Mouse (Mus musculus): ENCODE results near the gene Polr3h. TPM values are rescaled to one million over a fixed set of nuclear protein-coding genes. Genes with fewer than 3 reads are reported as not detected.

Gene Polr3h
- polyA plus RNA-seq, 1 experiment: 5.2 TPM

GRCm38 (mm10) chr15:81966062-81966829 is 40.2 kb upstream of the Polr3h start:
- Histone ChIP-seq H3K4me3 (ENCODE audit: low read depth, low read length) (no peak overlapping the region), H3K4me1 (ENCODE audit: control insufficient read depth, insufficient read depth, insufficient read length, low read length) (no peaks in the 10 kb centered on the region; the same call in 1 of the 2 replicates), H3K36me3 (ENCODE audit: control insufficient read depth, insufficient read depth, low read length) (no peaks in the 10 kb centered on the region), H3K27me3 (ENCODE audit: control insufficient read depth, insufficient read depth, low read length) (no peaks in the 10 kb centered on the region), H3K27ac (ENCODE audit: insufficient read depth, low read depth, low read length) (no peak overlapping the region)
- WGBS: 76% methylated on average over 14 of the region's 14 CpGs
- TF ChIP-seq CTCF (IDR thresholded peaks at IDR 0.05; ENCODE audit: extremely low read depth, insufficient read length, insufficient replicate concordance, low read depth, low read length) (no peak), POLR2A (IDR thresholded peaks at IDR 0.05; ENCODE audit: low read depth, low read length) (no peak)

GRCm38 (mm10) chr15:81964980-81965545 is 39.0 kb upstream of the Polr3h start:
- no peaks in the 10 kb centered on the region for H3K27me3 ChIP-seq (ENCODE audit: control insufficient read depth, insufficient read depth, low read length)
- H3K4me3 ChIP-seq (ENCODE audit: low read depth, low read length): no peak overlapping the region
- H3K27ac ChIP-seq (ENCODE audit: insufficient read depth, low read depth, low read length): no peak overlapping the region
- TF ChIP-seq CTCF (IDR thresholded peaks at IDR 0.05; ENCODE audit: extremely low read depth, insufficient read length, insufficient replicate concordance, low read depth, low read length) (no peak), POLR2A (IDR thresholded peaks at IDR 0.05; ENCODE audit: low read depth, low read length) (no peak)
- no peaks in the 10 kb centered on the region for H3K36me3 ChIP-seq (ENCODE audit: control insufficient read depth, insufficient read depth, low read length)
- no peaks in the 10 kb centered on the region; the same call in 1 of the 2 replicates for H3K4me1 ChIP-seq (ENCODE audit: control insufficient read depth, insufficient read depth, insufficient read length, low read length)
- WGBS: 78% methylated on average over 4 of the region's 4 CpGs

DNA sequence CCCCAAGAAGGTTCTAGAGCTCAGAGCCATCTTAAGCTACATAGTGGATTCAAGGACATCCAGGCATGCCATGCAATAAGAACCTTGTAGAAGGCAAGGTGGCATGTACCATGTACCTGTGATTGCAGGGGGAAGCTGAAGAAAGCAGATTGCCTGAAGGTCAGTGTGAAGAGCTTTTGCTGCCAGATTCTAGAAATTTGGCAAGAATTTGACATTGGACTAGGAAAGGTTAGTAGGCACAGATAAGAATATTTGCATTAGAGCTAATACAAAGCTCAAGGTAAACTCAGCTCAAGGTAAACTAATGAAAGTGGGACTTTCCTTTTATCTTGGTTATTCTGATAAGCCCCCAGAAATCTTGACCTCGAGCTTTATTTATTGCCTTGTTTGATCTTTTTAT is 38.2 kb upstream of the Polr3h start:
- Histone ChIP-seq H3K27ac (ENCODE audit: insufficient read depth, low read depth, low read length) (no peak overlapping the region), H3K36me3 (ENCODE audit: control insufficient read depth, insufficient read depth, low read length) (no peaks in the 10 kb centered on the region), H3K4me3 (ENCODE audit: low read depth, low read length) (no peak overlapping the region), H3K27me3 (ENCODE audit: control insufficient read depth, insufficient read depth, low read length) (no peaks in the 10 kb centered on the region), H3K4me1 (ENCODE audit: control insufficient read depth, insufficient read depth, insufficient read length, low read length) (no peaks in the 10 kb centered on the region; the same call in 1 of the 2 replicates)
- no peak for TF ChIP-seq POLR2A (IDR thresholded peaks at IDR 0.05; ENCODE audit: low read depth, low read length)
- no peak for TF ChIP-seq CTCF (IDR thresholded peaks at IDR 0.05; ENCODE audit: extremely low read depth, insufficient read length, insufficient replicate concordance, low read depth, low read length)
- 19% methylated on average over 1 of the region's 1 CpGs for WGBS

GRCm38 (mm10) chr15:81961078-81961451 is 35.0 kb upstream of the Polr3h start:
- TF ChIP-seq CTCF (IDR thresholded peaks at IDR 0.05; ENCODE audit: extremely low read depth, insufficient read length, insufficient replicate concordance, low read depth, low read length) (no peak), POLR2A (IDR thresholded peaks at IDR 0.05; ENCODE audit: low read depth, low read length) (no peak)
- no peaks in the 10 kb centered on the region; the same call in 1 of the 2 replicates for H3K4me1 ChIP-seq (ENCODE audit: control insufficient read depth, insufficient read depth, insufficient read length, low read length)
- WGBS: 3% methylated on average over 7 of the region's 8 CpGs
- H3K4me3 ChIP-seq (ENCODE audit: low read depth, low read length): peak overlapping the region; percentile 47
- no peaks in the 10 kb centered on the region for H3K27me3 ChIP-seq (ENCODE audit: control insufficient read depth, insufficient read depth, low read length)
- no peak overlapping the region for H3K27ac ChIP-seq (ENCODE audit: insufficient read depth, low read depth, low read length)
- no peaks in the 10 kb centered on the region for H3K36me3 ChIP-seq (ENCODE audit: control insufficient read depth, insufficient read depth, low read length)

DNA sequence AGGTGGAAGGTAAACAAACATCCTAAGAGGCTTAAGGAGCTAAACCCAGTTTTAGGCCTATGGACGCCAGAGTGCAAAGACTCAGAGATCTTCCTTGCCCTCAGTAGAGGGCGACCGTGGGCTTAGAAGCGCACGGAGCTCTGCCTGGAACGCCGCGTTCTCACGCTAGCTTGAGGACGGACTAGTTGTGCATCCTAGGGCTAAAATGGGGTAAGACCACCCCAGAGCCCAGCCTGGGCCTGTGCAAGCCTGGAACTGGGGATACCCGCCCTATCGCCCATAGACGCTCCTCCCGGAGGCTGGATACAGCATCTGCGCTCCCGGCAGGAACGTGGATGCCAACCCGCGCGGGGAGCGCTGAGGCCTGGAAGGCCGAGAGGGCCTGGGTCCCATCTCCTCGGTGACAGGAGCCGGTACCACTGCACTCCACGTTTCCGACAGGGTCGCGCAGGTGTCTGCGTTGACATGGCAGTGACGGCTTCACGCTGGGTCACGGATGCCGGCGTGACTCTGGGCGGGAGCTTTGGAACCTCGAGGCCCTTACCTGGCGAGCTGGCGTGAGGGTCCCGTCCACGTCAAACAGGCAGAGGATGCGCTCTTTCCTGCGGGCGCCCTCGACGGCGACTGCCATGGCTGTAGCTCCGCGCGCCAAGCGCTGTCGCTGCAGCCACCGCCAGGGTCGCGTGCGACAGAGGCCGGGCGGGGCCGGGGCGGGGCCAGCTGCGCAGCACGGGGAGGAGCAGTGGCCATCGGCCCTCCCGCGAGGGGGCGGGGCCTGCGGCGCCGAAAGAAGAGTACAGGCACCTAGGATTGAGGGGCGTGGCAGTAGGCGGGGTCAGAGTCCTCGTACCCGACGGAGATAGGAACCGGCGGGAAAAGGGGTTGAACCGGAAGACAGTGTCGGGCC is 34.4 kb upstream of the Polr3h start, which contains the start of gene Pmm1:
Gene Pmm1, minus strand, starts transcription at position 760 of the 907 bp plus-strand sequence.
- peak within 1 kb of the TSS; percentile 72 for H3K4me3 ChIP-seq (ENCODE audit: low read depth, low read length)
- under 1% methylated on average over 77 of the region's 77 CpGs for WGBS
- peak within 1 kb of the TSS; percentile 27 for H3K27ac ChIP-seq (ENCODE audit: insufficient read depth, low read depth, low read length)
- TF ChIP-seq POLR2A (IDR thresholded peaks at IDR 0.05; ENCODE audit: low read depth, low read length) (peak; percentile 49; the same call in 1 of the 2 replicates), CTCF (IDR thresholded peaks at IDR 0.05; ENCODE audit: extremely low read depth, insufficient read length, insufficient replicate concordance, low read depth, low read length) (peak; percentile 66)
- H3K4me1 ChIP-seq (ENCODE audit: control insufficient read depth, insufficient read depth, insufficient read length, low read length): no peaks in the 10 kb centered on the region; the same call in 1 of the 2 replicates
- H3K27me3 ChIP-seq (ENCODE audit: control insufficient read depth, insufficient read depth, low read length): no peaks in the 10 kb centered on the region
- H3K36me3 ChIP-seq (ENCODE audit: control insufficient read depth, insufficient read depth, low read length): 0 out of 2 replicates have a peak, but pooled peaks cover under 1% of the 10 kb centered on the region

DNA sequence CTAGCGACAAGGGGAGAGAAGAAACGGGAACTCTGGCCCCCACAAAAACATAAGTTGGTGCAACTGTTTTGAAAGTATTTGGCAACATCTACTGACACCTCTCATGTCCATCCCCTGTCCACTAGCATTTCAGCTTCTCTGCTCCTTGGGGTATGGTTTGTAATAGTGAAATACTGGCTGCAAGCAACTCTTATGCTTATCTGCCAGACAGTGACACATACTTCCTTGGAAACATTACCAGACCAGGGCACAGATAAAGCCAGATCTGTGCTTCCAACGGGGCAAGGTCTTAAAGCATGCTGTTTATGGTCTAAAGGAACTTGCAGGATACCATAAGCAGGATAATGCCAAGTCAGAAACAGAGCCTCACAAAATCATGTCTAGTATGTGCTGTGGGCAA is 32.9 kb upstream of the Polr3h start:
- Histone ChIP-seq H3K4me1 (ENCODE audit: control insufficient read depth, insufficient read depth, insufficient read length, low read length) (peaks cover 3% of the 10 kb centered on the region; the same call in 1 of the 2 replicates), H3K36me3 (ENCODE audit: control insufficient read depth, insufficient read depth, low read length) (0 out of 2 replicates have a peak, but pooled peaks cover 3% of the 10 kb centered on the region), H3K27me3 (ENCODE audit: control insufficient read depth, insufficient read depth, low read length) (no peaks in the 10 kb centered on the region), H3K4me3 (ENCODE audit: low read depth, low read length) (no peak overlapping the region), H3K27ac (ENCODE audit: insufficient read depth, low read depth, low read length) (no peak overlapping the region)
- no peak for TF ChIP-seq CTCF (IDR thresholded peaks at IDR 0.05; ENCODE audit: extremely low read depth, insufficient read length, insufficient replicate concordance, low read depth, low read length)
- no peak for TF ChIP-seq POLR2A (IDR thresholded peaks at IDR 0.05; ENCODE audit: low read depth, low read length)
- 73% methylated on average over 3 of the region's 3 CpGs for WGBS
